Mouse (Mus musculus) thymus, adult 2 months (tissue): ENCODE data around the gene Cfap299. TPM values are rescaled to one million over a fixed set of nuclear protein-coding genes. Genes with fewer than 3 reads are reported as not detected.
"Not testable (repeated sequence)": the region's sequence is repeated elsewhere in the genome, so short reads cannot be mapped to it uniquely, and the experiment has no call there.

Experiments used
- DNase-seq: peaks from one replicate; pipeline ENCODE4 v3.0.0; 2021
- H3K27ac ChIP-seq: fragments of 200-500 bp; 2 replicates; pipeline ENCODE4 v1.5.1; 2012; ENCODE audit warnings: low read length, control low read depth; ENCODE audit not compliant: control insufficient read depth, insufficient read depth
- H3K27me3 ChIP-seq: fragments of 200-500 bp; 2 replicates; pipeline ENCODE4 v1.6.1; 2012; ENCODE audit warnings: mild to moderate bottlenecking, low read length, moderate library complexity, mixed read lengths; ENCODE audit not compliant: control insufficient read depth, insufficient read depth
- H3K36me3 ChIP-seq: fragments of 200-500 bp; 2 replicates; pipeline ENCODE4 v1.6.1; 2012; ENCODE audit warnings: mild to moderate bottlenecking, low read length, moderate library complexity; ENCODE audit not compliant: control insufficient read depth, insufficient read depth
- H3K4me1 ChIP-seq: fragments of 200-500 bp; replicated peaks from 2 replicates; pipeline ENCODE4 v1.6.1; 2012; ENCODE audit warnings: low read length; ENCODE audit not compliant: control insufficient read depth, insufficient read depth
- H3K4me3 ChIP-seq: fragments of 200-500 bp; 2 replicates; pipeline ENCODE4 v1.5.1; 2012; ENCODE audit warnings: mild to moderate bottlenecking, low read length, control low read depth, moderate library complexity; ENCODE audit not compliant: control insufficient read depth, insufficient read depth
- CTCF ChIP-seq: fragments of 200-500 bp; IDR thresholded peaks from 2 replicates; pipeline ENCODE4 v1.5.1; 2012; ENCODE audit warnings: mild to moderate bottlenecking, control low read depth, low read length, moderate library complexity, borderline replicate concordance; ENCODE audit not compliant: control insufficient read depth, poor library complexity, insufficient read depth; ENCODE audit errors: extremely low read depth
- POLR2A ChIP-seq: fragments of 200-500 bp; IDR thresholded peaks from 2 replicates; pipeline ENCODE4 v1.6.1; 2012; ENCODE audit warnings: mild to moderate bottlenecking, low read length, control low read depth, moderate library complexity; ENCODE audit not compliant: control insufficient read depth, poor library complexity, insufficient read depth; ENCODE audit errors: extremely low read depth
- WGBS: fragments of 180-500 bp; shearing (Covaris S2); methylation state at CpG from one replicate; pipeline ENCODE4 v1.1.7; 2018; 5-methylcytosine and 5-hydroxymethylcytosine counted together
- polyA plus RNA-seq: library from polyadenylated mRNA; depleted of rRNA; stranded (reverse); fragments of >200 nt; gene quantifications from 2 replicates; pipeline ENCODE4 v1.2.3, GENCODE M21; 2012

The Cfap299 gene
- polyA plus RNA-seq, 1 experiment, result not detected

DNA sequence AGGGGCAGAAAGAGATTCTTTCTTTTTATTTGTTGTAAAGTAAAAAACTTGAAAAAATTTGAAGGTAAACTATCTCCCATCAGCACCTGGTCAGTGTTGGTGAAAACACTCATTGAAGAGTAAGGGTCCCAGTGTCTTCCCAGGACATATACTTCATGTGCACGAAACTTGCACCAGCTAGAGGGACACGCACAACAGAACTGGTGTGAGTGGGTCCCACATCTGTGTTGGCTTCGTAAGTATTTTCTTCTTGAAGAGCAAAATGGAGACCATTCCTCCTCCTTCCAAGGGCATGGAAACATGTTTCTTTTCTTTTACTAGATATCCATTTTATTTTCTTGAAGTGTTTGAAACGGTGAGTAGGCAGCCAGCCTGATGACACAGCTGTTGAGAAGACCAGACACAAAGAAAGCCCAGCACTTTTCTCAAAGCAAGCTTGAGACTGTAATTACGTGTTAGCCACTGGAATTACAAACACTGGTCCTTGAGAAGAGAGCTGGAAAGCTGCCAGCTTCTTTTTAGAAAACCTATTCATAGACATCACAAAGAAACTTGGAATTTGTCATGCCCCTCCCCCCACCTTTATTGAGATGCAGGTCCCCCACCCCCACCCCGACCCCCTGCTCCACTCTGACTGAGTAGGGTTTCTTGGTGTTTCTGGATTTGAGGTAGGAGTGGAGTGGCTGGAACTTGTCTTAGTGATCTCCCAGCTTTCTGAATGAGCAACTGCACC, 237.5 kb downstream of the Cfap299 start:
- 79% methylated on average over 6 of the region's 6 CpGs for WGBS
- DNase-seq, result no peak

DNA sequence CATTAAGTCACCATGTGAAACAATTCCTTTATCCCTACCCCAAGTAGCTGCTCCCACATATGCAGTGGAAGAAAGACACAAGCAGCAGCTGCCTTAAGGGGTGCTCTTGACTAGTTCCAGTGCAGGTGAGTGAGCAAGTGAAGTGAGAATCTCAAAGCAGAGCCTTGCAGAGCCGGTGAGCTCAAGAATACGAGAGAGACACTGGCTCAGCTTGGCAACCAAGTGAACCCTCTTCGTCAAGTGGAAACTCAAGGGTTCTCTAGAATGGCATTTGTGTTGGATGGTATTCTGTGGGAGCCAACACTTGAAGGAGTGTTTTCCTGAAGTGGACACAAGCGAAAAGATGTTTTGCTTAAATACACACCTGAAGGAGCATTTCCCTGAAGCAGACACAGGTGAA, 239.4 kb downstream of the Cfap299 start:
- Histone ChIP-seq H3K27me3 (no peaks in the 10 kb centered on the region), H3K36me3 (no peaks in the 10 kb centered on the region), H3K27ac (no peak overlapping the region), H3K4me1 (no peaks in the 10 kb centered on the region), H3K4me3 (no peak overlapping the region)
- no peak for DNase-seq
- TF ChIP-seq POLR2A (no peak), CTCF (no peak)
- 89% methylated on average over 4 of the region's 4 CpGs for WGBS

More for the DNA sequence above, 237.5 kb downstream of the Cfap299 start:
- Histone ChIP-seq H3K4me1 (no peaks in the 10 kb centered on the region), H3K4me3 (no peak overlapping the region), H3K27ac (no peak overlapping the region), H3K36me3 (no peaks in the 10 kb centered on the region), H3K27me3 (no peaks in the 10 kb centered on the region)
- TF ChIP-seq POLR2A, result no peak
- no peak for TF ChIP-seq CTCF

DNA sequence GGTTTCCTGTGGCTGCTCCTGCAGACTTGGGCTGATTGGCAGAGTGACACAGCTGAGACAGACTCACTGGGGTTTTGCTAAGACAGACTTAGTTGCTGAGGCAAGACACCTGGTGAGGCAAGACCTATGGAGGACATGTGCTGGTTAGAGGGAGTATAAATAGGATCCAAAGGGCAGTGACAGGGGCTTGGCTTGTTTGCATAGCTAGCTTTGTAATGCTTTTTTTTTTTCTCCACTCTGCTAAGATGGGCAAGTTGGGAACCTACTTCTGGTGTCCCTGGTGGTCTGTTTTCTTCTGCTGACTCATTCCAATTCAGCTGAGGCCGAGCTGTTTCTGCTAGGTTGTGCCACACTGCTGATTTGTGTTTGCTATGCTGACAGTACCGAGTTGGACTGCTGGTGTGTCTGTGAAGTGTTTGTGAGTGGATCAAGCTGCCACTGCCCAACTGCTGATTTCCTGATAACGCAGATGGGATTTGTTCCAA, 240.0 kb downstream of the Cfap299 start:
- no peak for TF ChIP-seq CTCF
- no peak for TF ChIP-seq POLR2A
- Histone ChIP-seq H3K4me3 (no peak overlapping the region), H3K27ac (no peak overlapping the region), H3K27me3 (no peaks in the 10 kb centered on the region), H3K4me1 (no peaks in the 10 kb centered on the region), H3K36me3 (no peaks in the 10 kb centered on the region)
- 21% methylated on average over 3 of the region's 3 CpGs for WGBS
- DNase-seq, result no peak

DNA sequence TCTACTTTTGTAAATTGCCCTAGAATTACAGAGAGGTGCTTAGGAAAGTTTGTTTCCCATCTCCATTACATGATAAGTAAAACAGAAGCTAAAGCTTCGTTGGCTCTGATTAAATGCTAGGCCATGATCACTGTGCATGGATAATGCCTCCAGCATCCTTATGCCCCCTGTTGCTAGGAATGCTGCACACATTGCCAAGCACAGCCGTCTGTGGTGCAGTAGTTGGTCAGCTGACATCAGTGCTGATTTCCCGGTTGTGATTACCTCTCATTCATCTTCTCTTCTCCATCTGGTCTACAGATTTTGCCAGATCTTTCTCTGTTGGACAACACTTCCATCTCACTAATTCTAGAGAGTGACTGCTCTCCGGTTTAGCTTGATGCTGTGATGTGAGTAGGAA, 243.3 kb downstream of the Cfap299 start:
- no peaks in the 10 kb centered on the region for H3K36me3 ChIP-seq
- H3K4me3 ChIP-seq, result no peak overlapping the region
- no peak for TF ChIP-seq CTCF
- TF ChIP-seq POLR2A, result no peak
- H3K27me3 ChIP-seq, result no peaks in the 10 kb centered on the region
- no peaks in the 10 kb centered on the region for H3K4me1 ChIP-seq
- WGBS, result 88% methylated on average over 4 of the region's 4 CpGs
- no peak overlapping the region for H3K27ac ChIP-seq
- DNase-seq, result no peak

DNA sequence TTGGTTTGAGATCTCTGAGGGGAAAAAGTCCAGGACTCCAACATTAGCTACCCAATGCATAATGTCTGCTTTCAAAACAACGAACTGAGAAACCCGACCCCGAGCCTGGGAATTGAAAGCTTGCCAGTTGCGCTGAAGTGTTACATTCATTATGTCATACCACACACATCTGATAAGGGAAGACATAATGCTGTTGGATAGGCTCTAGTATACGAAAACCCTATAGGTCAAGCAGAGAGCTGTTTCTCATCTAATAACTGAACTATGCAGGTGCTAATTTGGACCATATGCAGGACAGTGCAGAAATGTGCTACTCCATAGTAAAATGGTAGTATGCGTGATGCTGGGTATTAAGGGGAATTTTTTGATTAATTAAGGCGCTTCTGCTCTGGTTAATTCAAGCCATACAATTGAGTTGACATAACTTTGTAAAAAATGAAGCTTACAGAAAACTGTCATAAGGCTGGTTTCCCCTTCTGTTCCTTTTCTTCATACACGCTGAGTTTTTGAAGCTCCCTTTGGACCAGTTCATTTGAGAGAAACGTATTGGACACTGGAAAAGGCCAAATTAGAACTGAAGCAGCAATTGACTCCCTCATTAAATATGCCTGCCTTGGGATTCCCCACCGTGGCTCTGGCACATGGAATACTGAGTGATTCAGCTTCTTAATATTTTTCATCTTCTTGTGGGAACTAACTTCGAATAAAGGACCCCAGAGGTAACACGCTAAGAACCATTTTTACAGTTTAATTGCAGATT, 245.8 kb downstream of the Cfap299 start:
- DNase-seq, result no peak
- Histone ChIP-seq H3K4me1 (no peaks in the 10 kb centered on the region), H3K27ac (no peak overlapping the region), H3K4me3 (no peak overlapping the region), H3K36me3 (no peaks in the 10 kb centered on the region), H3K27me3 (no peaks in the 10 kb centered on the region)
- no peak for TF ChIP-seq POLR2A
- no peak for TF ChIP-seq CTCF
- WGBS, result 80% methylated on average over 12 of the region's 12 CpGs

DNA sequence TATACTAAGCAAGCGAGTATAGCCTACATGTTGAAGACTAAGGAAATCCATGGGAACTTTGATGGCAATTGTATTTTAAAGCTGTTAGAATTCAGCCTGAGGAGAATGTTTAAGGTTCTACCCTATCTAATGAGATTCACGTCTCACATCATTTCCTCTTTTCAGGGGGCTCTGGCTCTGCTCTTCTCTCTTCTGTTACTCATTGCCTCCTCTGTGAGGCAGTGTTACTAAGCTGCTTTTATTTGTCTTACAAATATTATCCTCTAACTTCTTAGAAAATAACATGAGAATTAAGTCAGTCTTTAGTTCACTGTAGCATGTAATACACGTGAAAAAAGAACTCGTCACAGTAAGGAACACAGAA, 246.3 kb downstream of the Cfap299 start:
- H3K27me3 ChIP-seq, result no peaks in the 10 kb centered on the region
- no peaks in the 10 kb centered on the region for H3K4me1 ChIP-seq
- TF ChIP-seq POLR2A (no peak), CTCF (no peak)
- H3K27ac ChIP-seq, result no peak overlapping the region
- 72% methylated on average over 4 of the region's 4 CpGs for WGBS
- no peaks in the 10 kb centered on the region for H3K36me3 ChIP-seq
- H3K4me3 ChIP-seq, result no peak overlapping the region
- DNase-seq, result no peak

DNA sequence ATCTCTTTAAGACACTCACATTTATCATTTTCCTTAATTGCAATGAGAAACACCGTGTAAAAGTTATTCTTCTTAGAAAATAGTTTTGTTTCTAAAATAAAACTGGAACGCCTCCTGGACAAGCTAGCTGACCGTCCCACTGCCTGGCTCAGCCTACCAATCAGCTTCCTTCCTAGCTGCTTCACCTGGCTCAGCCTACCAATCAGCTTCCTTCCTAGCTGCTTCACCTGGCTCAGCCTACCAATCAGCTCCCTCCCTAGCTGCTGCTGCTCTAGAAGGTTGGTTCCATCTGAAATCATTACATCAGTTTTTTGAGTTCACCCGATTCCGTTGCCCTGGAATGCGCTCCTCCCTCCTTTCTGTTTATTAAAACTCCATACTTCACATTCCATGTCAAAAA, 247.4 kb downstream of the Cfap299 start:
- not testable (repeated sequence) for H3K36me3 ChIP-seq, H3K27ac ChIP-seq, H3K27me3 ChIP-seq, DNase-seq, H3K4me3 ChIP-seq, H3K4me1 ChIP-seq
- WGBS, result 93% methylated on average over 6 of the region's 6 CpGs
